Mouse (Mus musculus): Measurements from ENCODE around the gene Abhd14a.

The Abhd14a gene

DNA sequence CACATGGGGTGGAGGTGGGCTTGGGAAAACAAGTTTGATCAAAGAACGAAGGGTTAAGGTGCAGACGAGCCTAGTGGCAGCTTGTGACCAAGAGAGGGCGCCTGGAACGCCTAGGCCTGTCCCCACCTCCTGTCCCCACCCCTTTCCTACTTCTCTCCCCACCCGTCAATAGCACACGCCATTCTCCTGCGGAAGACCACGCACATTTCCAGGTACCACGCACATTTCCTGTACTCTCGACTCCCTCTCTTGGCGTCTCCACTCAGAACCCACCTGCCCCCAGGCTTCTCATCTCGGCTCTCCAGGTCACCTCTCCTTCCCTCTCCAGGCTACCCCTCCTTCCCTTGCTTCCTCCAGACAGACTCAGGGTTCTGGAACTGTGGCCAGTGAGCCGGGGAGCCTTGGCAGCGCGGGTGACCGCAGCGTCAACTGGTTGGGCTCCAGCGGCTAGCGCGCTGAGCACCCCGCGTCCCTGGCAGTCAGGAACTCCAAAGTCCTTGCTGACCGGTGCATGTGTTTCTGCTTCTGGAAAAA, 1.1 kb upstream of the Abhd14a start:
- no peak; the same call in 1 of the 2 replicates for TF ChIP-seq GATA4 (IDR thresholded peaks at IDR 0.05; ENCODE audit: insufficient replicate concordance, low read length)

DNA sequence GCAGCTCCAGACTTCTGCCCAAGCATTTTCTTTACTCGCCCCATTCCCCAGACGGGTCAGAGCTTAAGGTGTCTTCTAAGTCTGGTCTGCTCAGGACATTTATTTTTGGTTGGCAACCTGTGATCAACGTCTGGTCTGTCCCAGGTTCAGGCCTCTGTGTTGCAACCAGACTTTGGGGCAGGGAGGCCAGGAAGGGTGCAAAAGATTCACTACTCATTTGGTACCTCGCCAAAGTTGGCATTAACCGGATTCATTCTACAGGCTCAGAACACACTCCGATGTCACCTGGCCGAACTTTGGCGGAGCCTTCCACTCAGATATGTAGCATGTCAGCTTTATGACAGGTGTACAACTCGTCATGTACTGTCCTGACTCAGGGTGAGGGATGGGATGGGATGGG, 473 bp upstream of the Abhd14a start:
- TF ChIP-seq GATA4 (IDR thresholded peaks at IDR 0.05; ENCODE audit: insufficient replicate concordance, low read length): no peak

DNA sequence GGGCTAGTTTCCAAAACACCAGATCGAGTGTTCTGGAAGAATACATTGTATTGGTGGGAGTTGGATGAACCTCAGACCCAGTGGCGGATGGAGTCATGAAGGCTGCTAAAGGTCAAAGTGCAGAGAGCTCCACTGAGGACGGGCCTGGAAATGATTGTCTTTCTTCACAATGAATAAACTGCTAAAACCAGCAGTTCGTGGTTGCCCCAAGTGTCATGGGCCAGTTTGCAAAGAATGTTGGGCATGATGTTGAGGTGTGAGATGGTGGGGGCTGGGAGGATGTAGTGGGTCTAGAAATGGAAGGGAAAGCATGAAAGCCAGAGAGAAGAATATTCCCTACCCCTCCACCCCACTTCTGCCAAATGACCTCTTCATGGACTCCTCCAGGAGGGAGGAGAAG, 2.6 kb downstream of the Abhd14a start:
- TF ChIP-seq GATA4 (IDR thresholded peaks at IDR 0.05; ENCODE audit: insufficient replicate concordance, low read length): no peak

DNA sequence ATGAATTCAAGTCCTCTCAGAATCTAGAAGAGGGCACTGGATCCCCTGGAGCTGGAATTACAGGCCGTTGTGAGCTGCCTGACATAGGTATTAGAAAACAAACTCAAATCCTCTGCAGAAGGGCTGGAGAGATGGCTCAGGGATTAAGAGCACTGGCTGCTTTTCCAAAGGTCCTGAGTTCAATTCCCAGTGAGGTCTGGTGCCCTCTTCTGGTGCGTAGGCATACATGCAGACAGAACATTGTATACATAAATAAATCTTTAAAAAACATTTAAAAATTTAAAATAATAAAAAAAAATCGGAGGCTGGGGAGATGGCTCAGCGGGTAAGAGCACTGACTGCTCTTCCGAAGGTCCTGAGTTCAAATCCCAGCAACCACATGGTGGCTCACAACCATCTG, 4.8 kb downstream of the Abhd14a start:
- no peak for TF ChIP-seq GATA4 (IDR thresholded peaks at IDR 0.05; ENCODE audit: insufficient replicate concordance, low read length)

DNA sequence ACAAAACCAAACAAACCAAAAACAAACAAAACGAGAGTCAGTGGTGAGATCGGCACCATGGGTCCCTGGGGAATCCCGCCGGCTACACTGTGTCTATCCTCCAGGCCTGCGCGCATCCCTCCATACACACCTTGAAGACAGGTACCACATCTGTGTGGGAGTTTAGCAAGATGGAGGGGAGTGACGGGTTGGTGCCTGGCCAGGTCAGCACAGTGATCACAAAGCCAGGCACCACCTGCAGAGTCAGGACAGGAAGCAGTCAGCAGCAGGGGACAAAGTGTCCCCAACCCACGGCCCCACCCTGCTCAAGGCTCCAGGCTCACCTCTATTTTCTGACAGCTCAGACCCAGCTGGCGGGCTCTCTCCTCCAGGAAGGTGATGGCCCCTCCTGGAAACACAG, 10.9 kb downstream of the Abhd14a start:
- no peak for TF ChIP-seq GATA4 (IDR thresholded peaks at IDR 0.05; ENCODE audit: insufficient replicate concordance, low read length)

DNA sequence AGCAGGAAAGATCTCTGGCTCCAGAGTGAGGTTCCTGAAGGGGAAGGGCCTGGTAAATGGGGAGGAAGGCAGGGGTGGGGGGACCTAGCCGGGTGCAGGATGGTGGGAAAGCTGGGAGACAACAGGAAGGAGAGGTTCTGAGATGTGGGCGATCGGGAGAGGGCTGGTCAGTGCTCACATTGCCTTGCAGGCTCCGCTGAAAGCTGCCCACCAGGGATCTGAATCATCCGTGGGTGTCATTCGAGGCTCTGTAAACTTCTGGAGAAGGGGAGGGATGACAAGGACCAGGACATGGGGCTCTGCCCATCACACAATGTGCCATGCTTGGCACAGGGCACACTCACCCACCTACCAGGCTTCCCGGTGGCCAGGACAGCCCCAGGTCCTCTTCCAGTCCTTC, 14.1 kb downstream of the Abhd14a start:
- no peak for TF ChIP-seq GATA4 (IDR thresholded peaks at IDR 0.05; ENCODE audit: insufficient replicate concordance, low read length)

DNA sequence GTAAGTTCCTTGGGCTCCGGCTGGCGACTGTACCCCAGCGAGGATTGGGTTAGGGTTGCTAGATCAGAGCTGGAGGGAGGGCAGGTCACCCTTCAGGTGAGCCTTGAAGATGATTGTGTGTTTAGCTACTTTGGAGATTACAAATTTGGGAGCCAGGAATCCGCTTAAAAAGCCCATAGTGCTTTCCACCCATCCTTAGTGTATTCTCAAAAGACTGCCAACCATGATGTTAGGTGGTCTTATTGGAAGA, 17.5 kb downstream of the Abhd14a start:
- TF ChIP-seq GATA4 (IDR thresholded peaks at IDR 0.05; ENCODE audit: insufficient replicate concordance, low read length): no peak

DNA sequence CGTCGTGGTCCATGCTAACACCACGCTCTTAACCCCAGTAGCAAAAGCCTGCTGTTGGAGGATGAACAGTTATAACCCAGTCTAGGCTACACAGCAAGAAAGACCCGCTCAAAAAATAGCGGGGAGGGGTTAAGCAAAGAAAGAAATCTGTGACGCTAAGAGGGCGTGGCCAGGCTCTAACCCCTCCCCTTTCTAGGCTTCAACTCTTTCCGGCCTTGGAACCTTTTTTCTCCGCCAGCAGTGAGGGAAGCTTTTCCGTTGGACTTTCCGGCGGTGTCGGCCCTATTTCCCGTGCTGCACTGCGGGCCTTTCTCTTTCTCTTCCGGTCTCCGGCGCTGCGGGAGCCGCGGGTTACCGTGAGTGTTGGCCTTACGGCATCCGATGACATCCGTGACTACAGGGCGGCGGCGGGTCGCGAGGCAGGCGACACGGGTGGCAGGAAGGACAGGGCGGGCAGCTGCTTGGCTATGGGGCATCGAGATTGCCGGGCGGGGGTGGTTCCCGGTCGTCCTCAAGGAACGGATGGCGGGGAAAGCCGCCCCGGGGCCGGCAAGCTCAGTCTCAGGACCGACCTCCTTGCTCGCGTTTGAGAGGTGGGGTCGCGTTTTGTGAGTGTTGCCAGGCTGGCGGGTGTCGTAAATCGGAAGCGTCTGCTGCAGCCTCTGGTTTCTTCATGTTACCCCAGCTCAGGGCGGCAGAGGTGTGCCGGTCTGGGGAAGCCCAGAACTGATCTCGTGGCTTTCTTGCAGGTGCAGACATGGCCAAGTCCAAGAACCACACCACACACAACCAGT, 18.1 kb downstream of the Abhd14a start, which contains the start of gene Rpl29:
TSS of gene Rpl29 (plus strand) at position 234 of the 794 bp plus-strand sequence.
- TF ChIP-seq GATA4 (IDR thresholded peaks at IDR 0.05; ENCODE audit: insufficient replicate concordance, low read length): peak; percentile 16; the same call in 1 of the 2 replicates

DNA sequence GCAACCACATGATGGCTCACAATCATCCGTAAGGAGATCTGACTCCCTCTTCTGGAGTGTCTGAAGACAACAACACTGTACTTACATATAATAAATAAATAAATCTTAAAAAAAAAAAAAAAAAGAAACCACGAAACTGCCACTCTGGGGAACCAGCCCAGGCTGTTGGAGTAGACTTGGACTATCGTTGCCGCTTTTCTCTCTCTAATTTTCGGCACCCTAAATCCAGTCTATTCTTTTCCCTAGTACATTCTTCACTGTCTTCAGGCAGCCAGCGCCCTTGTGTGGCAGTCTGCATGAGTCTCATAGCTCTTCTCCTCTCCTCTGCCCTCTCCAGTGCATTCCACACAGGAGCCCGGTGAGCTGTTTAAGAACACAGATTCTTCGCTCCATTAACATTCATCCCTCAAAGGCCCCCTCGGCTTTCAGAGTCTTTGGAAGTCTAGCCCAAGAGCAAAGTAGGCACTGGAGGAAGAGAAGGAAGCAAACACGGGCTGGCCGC, 18.7 kb downstream of the Abhd14a start:
- no peak for TF ChIP-seq GATA4 (IDR thresholded peaks at IDR 0.05; ENCODE audit: insufficient replicate concordance, low read length)

DNA sequence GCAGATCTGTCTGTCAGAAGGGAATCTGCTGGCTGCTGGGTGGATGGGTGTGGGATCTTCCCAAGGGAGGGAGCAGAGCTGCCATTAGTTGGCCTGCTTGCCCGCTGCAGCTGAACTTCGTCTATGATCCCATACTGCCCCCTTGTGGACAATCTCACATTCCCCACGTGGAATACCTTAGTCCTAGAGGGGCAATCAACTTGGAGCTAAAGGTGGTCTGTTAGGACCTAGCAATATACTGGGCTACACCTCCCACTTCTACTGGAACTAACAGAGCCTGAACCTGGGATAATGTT, 25.7 kb downstream of the Abhd14a start:
- TF ChIP-seq GATA4 (IDR thresholded peaks at IDR 0.05; ENCODE audit: insufficient replicate concordance, low read length): no peak

DNA sequence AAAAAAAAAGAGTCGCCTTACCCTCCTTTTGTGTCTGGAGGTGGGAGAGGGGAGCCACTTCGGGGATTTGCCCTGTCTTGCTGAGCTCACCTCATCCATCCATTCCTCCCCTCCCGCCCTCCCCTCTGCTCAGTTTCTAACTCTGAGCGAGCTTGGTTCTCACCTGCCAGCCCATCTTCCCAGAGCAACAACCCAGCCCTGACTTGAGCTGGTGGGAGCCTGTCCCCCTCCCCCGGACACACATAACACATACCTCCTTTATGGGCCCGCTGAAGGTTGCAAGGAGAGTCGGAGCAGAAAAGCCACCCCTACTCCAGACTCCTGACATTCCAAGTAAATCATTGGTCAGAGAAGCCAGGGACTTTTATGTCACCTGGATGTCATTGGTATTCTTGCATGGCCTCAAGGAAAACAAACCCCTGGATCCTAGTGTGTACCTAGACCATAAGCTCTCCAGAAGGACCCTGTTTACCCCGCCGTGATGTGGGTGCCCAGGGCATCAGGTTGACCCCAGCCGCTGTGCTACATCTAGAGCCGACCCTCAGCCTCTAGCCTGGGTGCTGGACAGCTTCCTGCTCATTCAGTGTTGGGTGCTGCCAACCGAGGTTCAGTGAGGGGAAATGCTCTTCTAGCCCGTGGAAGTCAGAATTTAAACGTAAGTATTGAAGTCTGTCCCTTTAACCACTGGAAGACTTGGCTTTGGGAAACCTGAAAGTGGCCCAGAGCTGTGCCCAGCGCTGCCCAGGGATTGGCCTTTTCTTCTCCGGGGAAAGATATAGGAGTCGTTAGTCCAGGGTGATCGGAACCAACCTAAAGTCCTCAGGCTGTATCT, 26.2 kb downstream of the Abhd14a start:
- TF ChIP-seq GATA4 (IDR thresholded peaks at IDR 0.05; ENCODE audit: insufficient replicate concordance, low read length): no peak

DNA sequence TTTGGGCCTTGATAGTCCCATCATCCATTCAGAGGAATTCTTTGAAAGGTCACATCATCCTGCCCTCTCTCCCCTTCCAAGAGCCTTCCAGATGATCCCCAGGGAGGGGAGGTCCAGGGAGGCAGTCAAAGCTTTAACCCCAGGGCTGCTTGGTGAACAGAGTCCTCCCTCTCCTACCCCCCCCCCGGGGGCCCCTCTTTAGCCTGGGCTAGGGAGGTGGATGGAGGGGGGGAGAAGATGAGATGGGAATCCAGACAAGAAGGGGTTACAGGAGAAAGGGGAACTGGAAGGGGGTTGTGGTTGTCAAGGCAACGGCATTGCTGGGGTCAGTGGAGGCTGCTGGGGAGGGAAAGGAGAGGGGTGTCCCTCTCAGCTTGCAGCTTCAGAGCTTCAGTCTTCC, 26.9 kb downstream of the Abhd14a start:
- no peak for TF ChIP-seq GATA4 (IDR thresholded peaks at IDR 0.05; ENCODE audit: insufficient replicate concordance, low read length)

DNA sequence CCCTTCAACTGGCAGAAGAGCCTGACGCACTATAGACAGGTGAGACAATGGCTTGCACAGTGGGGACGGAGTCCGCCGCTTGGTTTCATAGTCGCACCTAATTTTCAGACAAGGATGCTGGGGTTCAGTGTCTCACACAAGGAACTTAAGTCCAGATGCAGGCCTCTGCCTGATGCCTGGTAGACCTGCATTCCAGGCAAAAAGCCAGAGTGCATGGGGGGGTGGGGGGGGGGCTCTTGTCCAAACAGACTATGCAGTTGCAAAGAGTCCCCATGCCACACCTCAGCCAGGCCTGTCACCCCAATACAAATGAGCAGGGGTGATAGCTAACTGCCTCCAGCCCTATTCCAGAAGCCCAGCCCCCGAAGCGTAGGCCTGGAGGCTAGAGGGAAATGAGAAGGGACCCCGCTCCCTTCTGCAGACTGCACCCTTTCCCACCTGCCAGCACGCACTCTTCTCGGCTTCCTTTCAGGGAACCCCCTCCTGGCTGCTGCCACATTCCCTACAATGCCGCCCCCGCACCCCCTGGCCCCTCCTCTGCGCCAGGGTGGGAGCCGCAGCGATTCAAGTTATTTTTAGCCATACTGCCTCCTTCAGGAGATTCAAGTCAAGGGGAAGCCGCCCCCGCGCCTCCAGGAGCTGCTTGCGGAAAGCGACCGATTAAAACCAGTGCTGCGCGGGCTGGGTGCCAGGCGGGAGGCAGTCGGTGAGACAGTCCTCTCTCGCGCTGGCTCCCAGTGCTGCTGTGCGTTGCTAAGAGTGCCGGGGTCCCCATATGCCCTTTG, 29.4 kb downstream of the Abhd14a start:
- TF ChIP-seq GATA4 (IDR thresholded peaks at IDR 0.05; ENCODE audit: insufficient replicate concordance, low read length): no peak; the same call in 1 of the 2 replicates

DNA sequence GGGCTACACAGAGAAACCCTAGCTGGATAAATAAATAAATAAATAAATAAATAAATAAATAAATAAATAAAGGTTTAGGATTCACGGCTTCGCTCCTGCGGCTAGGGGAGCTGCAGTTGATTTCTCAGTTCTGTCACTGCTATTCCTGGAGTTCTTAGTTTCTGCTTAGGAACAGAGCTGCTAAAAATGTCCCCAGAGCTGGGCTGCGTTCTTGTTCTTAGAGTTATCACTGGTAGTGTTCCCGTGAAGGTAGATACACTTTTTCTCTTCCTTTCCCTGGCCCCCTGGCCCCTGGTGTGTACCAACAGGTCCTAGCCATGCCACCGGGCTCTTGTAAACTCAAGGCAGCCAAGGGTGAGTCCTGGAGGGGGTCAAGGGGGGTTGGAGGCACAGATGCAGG, 30.7 kb downstream of the Abhd14a start:
- TF ChIP-seq GATA4 (IDR thresholded peaks at IDR 0.05; ENCODE audit: insufficient replicate concordance, low read length): no peak

DNA sequence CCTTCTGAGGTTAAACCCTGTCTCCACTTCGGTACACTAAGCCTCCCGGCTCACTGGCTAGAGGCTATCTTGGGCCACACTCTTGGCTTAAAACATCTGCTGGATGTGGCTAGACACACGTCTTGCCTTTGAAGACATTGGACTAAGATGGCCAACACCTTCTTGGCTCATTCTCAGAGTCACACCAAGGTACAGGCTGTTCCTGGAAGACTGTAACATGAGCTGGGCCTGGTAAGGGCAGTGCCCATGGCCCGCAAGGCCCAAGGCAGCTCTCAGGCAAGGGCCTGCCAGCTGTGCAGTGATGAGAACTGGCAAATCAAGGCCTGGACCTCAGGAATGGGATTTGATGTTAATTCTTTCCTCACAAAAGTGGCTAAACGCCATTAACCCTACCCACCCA, 33.9 kb downstream of the Abhd14a start:
- no peak for TF ChIP-seq GATA4 (IDR thresholded peaks at IDR 0.05; ENCODE audit: insufficient replicate concordance, low read length)

All from liver, adult (tissue).